Mouse (Mus musculus) G1E (cell line): ENCODE data around the gene Stag3.

Source experiments
- CTCF ChIP-seq: IDR thresholded peaks from 2 replicates; pipeline ENCODE4 v1.5.1; 2012; ENCODE audit warnings: low read depth, low read length, inconsistent platforms, mixed read lengths
- GATA2 ChIP-seq: IDR thresholded peaks from 2 replicates; pipeline ENCODE4 v1.6.1; 2012; ENCODE audit warnings: low read depth, low read length, inconsistent platforms, borderline replicate concordance

DNA sequence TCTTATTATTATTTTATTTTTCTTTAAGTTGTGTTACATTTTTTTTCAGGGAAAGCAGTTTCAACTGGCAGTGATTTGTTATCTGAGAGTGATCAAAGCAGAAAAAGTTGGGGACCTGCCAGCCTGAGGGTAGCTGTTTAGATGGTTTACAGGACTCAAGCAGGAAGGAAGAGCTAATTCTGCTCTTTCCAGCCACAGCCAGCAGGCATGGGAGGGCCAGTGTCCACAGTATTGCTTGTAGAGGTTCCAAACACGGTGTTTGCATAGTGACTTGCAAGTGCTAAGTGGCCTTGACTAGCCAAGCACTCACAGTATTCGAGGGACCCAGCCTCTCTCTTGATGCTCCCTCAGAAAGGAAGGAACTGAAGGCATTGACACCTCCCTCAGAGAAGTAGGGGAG is 38.5 kb upstream of the Stag3 start:
- no peak for TF ChIP-seq CTCF
- TF ChIP-seq GATA2: no peak
